Mouse (Mus musculus): ENCODE measurements around the gene Crtc3. TPM values are rescaled to one million over a fixed set of nuclear protein-coding genes. Genes with fewer than 3 reads are reported as not detected.
A peak's percentile ranks its signal among the peaks of the same experiment; 100 is the strongest.

Crtc3 gene
- polyA plus RNA-seq, 1 experiment from 2014 or later = 18.6 TPM

DNA sequence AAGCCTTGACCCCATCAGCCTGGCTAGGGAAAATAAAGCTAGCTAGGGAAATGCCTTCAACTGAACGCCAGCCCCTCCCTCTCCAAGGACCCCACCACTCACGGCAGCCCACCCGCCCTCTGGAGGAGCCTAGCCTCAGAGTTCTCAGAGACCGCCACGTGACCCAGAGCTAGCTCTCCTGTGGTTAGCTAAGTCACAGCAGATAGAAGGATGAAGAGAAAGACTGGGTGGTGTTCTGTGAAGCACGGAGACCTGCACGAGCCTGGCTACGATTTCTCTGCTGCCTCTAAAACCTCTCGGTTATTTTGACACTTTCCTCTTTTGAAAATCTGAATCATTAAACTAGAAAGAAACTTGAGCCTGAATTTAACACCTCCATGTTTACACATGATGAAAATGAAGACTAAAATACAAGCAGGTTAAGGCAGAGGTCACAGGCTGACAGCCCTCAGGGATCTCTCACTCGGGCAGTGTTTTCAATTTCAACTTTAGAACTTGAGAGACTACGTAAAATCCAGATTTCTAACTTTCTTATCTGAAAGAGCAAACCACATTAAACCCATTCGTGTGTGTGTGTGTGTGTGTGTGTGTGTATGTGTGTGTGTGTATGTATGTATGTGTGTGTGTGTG lies 8.3 kb downstream of the Crtc3 start:
- H3K4me3 ChIP-seq = no peak overlapping the region
- H3K9me3 ChIP-seq = no peaks in the 10 kb centered on the region
- 27% methylated on average over 12 of the region's 12 CpGs for WGBS
- peaks cover 14% of the 10 kb centered on the region for H3K4me1 ChIP-seq (replicated peaks)
- peak overlapping the region; percentile 10; the same call in 1 of the 2 replicates for H3K27ac ChIP-seq (replicated peaks)
- no peak overlapping the region for H3K4me2 ChIP-seq
- no peak overlapping the region for H3K9ac ChIP-seq
- H3K27me3 ChIP-seq = no peaks in the 10 kb centered on the region
- no peak for ATAC-seq (ENCODE audit: low read depth)
- H3K36me3 ChIP-seq = no peaks in the 10 kb centered on the region

DNA sequence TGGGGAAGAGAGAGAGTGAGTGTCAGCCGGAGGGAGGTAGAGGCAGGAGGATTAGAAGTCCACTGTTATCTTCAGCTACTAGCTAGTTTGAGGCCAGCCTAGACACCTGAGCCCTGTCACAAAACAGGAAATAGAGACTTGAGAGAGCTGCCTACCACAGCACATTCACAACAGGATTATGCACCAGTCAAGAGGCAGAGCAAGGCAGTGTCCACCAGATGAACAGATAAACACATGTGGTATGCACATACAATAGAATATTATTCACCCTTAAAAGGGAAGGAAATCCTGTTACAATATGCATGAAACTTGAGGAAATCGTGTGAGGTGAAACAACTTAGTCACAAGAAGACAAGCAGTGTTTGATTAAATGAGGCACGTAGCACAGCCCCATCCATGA lies 16.4 kb downstream of the Crtc3 start:
- no peaks in the 10 kb centered on the region for H3K36me3 ChIP-seq
- H3K4me3 ChIP-seq = no peak overlapping the region
- H3K9me3 ChIP-seq = no peaks in the 10 kb centered on the region
- no peak for ATAC-seq (ENCODE audit: low read depth)
- H3K9ac ChIP-seq = no peak overlapping the region
- peaks cover 5% of the 10 kb centered on the region; the same call in 1 of the 2 replicates for H3K4me1 ChIP-seq (replicated peaks)
- H3K4me2 ChIP-seq = no peak overlapping the region
- H3K27me3 ChIP-seq = no peaks in the 10 kb centered on the region
- H3K27ac ChIP-seq (replicated peaks) = no peak overlapping the region
- WGBS = 81% methylated on average over 3 of the region's 3 CpGs

DNA sequence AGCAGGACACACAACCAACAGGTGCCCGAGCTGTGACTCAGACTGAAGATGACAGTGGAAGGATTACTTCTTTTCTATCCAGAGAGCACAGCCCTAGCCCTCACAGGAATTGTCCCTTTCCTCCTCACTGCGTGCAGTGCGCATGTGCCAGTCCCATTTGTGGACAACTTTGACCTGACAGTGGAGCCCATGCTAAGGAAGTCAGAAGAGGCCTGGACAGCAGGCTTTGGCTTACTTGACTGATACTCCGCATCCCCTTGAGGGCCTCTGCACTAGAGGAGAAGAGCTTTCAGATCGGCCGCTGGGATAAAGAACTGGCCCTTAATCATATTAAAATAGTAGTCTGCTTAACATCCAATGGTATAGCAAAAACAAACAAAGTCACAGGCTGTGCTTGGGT lies 17.8 kb downstream of the Crtc3 start:
- H3K27me3 ChIP-seq = no peaks in the 10 kb centered on the region
- H3K4me2 ChIP-seq = no peak overlapping the region
- H3K9me3 ChIP-seq = no peaks in the 10 kb centered on the region
- no peaks in the 10 kb centered on the region for H3K36me3 ChIP-seq
- peaks cover 8% of the 10 kb centered on the region; the same call in 1 of the 2 replicates for H3K4me1 ChIP-seq (replicated peaks)
- no peak overlapping the region for H3K9ac ChIP-seq
- H3K4me3 ChIP-seq = no peak overlapping the region
- no peak for ATAC-seq (ENCODE audit: low read depth)
- whole genome bisulfite sequencing = 94% methylated on average over 6 of the region's 6 CpGs
- H3K27ac ChIP-seq (replicated peaks) = no peak overlapping the region

DNA sequence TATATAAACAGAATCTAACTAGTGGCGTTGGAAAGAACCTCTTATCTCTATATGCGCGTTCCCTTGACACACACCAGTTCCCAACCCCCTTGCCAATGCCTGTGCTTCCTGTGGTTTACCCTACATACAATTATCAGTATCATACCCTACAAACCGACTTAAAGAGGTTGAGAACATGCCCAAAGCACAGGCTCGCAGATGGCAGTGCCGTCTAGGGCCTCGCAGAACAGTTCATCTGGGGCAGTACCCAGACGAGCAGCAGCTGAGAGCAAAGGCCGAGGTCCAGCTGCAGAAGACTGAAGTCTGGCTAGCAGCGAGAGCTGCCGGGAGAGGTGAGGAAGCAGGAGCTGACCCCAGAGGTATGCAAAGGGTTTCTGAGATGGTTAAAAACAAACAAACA lies 21.5 kb downstream of the Crtc3 start:
- no peak overlapping the region for H3K4me3 ChIP-seq
- 80% methylated on average over 11 of the region's 11 CpGs for WGBS
- ATAC-seq (ENCODE audit: low read depth) = no peak
- no peak overlapping the region for H3K9ac ChIP-seq
- H3K9me3 ChIP-seq = no peaks in the 10 kb centered on the region
- no peaks in the 10 kb centered on the region for H3K27me3 ChIP-seq
- H3K36me3 ChIP-seq = 0 out of 2 replicates have a peak, but pooled peaks cover 3% of the 10 kb centered on the region
- H3K27ac ChIP-seq (replicated peaks) = no peak overlapping the region
- H3K4me1 ChIP-seq (replicated peaks) = peaks cover 13% of the 10 kb centered on the region; the same call in 1 of the 2 replicates
- no peak overlapping the region for H3K4me2 ChIP-seq

DNA sequence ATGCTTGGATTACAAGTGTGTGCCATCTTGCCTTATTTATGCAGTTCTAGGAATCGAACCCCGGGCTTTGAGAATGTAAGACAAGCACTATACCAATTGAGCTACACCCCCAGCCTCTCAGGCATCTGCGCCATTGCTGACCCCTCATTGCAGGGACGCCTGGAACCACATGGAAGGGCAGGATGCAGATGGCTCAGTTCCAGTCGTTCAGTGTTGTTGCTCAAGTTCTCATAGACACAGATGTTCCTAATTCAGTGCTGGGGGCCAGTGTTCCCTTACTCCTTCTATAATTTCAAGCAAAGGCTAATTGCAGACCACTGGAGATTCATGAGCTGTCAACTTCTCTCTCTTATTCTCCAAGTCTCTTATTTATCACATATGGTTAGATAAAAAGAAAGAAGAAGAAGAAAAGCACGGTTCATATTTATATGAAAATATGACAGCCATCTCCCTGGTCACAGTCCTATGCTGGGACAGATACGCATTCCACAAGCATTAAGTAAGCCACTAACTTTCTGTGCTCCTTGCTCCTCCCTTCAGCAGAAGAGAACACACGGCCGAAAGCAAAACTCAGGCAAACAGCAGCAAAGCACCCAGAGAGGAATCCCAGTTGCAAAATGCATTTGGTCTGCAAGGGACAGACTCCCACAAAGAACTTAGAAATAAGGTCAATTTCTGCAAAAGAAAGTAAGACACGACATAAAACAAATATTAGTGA lies 22.3 kb downstream of the Crtc3 start:
- Histone ChIP-seq H3K36me3 (0 out of 2 replicates have a peak, but pooled peaks cover 3% of the 10 kb centered on the region), H3K27me3 (no peaks in the 10 kb centered on the region), H3K9ac (no peak overlapping the region), H3K4me1 (replicated peaks) (peaks cover 15% of the 10 kb centered on the region; the same call in 1 of the 2 replicates), H3K4me3 (no peak overlapping the region), H3K9me3 (no peaks in the 10 kb centered on the region), H3K4me2 (no peak overlapping the region), H3K27ac (replicated peaks) (0 out of 2 replicates have a peak overlapping the region, but pooled peaks have one; percentile 43)
- 71% methylated on average over 10 of the region's 10 CpGs for whole genome bisulfite sequencing
- ATAC-seq (ENCODE audit: low read depth) = no peak

DNA sequence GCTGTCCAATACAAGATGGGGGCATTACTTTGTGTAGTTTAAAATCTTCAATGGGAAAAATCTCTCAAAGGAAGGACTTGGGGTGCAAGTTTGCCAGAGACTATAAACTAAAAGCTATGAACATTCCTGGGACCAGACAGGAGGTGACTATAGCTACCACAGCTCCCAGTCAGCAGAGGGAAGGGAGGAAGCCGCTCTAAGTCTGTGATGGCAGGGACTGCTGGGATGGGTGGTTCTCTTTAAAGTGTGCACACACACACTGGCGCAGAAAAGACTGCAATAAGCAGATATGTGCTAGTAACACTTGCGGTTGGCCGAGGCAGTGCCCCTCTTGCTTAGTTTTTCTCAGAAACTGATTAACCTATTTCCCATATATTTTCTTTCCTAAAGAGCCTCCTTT lies 27.6 kb downstream of the Crtc3 start:
- H3K9me3 ChIP-seq = no peaks in the 10 kb centered on the region
- no peaks in the 10 kb centered on the region for H3K27me3 ChIP-seq
- H3K4me2 ChIP-seq = no peak overlapping the region
- peak; percentile 67 for ATAC-seq (ENCODE audit: low read depth)
- H3K4me3 ChIP-seq = no peak overlapping the region
- H3K27ac ChIP-seq (replicated peaks) = peak overlapping the region; percentile 46
- peaks cover 38% of the 10 kb centered on the region for H3K4me1 ChIP-seq (replicated peaks)
- 0 out of 2 replicates have a peak, but pooled peaks cover 3% of the 10 kb centered on the region for H3K36me3 ChIP-seq
- WGBS = 82% methylated on average over 4 of the region's 4 CpGs
- H3K9ac ChIP-seq = no peak overlapping the region

DNA sequence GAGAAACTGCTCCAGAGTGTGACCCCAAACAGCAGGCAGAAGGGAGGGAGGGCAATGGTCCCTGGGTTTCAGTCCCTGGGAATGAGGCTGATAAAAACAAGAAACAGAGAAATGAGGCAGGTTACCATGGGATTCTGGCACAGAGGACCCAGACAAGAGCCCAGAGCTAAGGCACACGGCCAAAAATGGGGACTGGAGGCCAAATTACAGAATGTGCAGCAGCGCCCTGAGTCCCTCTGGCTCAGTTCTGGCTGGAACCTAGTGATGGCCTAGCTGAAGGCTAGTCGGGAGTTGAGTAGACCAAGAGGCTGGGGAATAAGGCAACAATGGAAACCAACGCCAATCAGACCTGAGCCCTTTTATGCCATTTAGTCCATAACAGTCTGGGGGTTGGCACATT lies 28.1 kb downstream of the Crtc3 start:
- Histone ChIP-seq H3K36me3 (0 out of 2 replicates have a peak, but pooled peaks cover 2% of the 10 kb centered on the region), H3K9me3 (no peaks in the 10 kb centered on the region), H3K27ac (replicated peaks) (peak overlapping the region; percentile 46), H3K9ac (no peak overlapping the region), H3K4me1 (replicated peaks) (peaks cover 38% of the 10 kb centered on the region), H3K4me3 (no peak overlapping the region), H3K27me3 (no peaks in the 10 kb centered on the region), H3K4me2 (no peak overlapping the region)
- ATAC-seq (ENCODE audit: low read depth) = peak; percentile 75
- WGBS = 68% methylated on average over 4 of the region's 4 CpGs

DNA sequence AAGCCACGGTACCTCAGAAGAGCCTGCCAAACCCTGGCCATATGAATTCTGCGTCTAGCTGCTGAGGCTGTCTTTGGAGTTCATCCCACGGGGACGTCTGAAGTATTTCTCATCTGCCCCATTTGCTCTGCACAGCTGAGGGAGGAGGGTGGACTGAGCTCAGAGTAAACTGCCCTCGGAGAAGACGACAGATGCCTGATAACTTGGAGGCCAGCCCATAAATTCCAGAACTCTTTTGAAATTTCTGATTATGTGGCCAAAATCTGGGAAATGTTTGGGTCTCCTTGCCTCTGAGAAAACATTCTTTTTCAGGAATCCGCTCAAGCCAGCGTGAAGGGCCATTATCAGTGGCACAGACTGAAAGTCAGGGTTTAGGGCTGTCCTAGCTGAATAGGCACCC lies 30.8 kb downstream of the Crtc3 start:
- Histone ChIP-seq H3K36me3 (no peaks in the 10 kb centered on the region), H3K27ac (replicated peaks) (peak overlapping the region; percentile 57), H3K4me1 (replicated peaks) (peaks cover 63% of the 10 kb centered on the region), H3K4me3 (no peak overlapping the region), H3K9me3 (no peaks in the 10 kb centered on the region), H3K4me2 (no peak overlapping the region), H3K9ac (no peak overlapping the region), H3K27me3 (no peaks in the 10 kb centered on the region)
- ATAC-seq (ENCODE audit: low read depth) = no peak
- WGBS = 49% methylated on average over 8 of the region's 8 CpGs

DNA sequence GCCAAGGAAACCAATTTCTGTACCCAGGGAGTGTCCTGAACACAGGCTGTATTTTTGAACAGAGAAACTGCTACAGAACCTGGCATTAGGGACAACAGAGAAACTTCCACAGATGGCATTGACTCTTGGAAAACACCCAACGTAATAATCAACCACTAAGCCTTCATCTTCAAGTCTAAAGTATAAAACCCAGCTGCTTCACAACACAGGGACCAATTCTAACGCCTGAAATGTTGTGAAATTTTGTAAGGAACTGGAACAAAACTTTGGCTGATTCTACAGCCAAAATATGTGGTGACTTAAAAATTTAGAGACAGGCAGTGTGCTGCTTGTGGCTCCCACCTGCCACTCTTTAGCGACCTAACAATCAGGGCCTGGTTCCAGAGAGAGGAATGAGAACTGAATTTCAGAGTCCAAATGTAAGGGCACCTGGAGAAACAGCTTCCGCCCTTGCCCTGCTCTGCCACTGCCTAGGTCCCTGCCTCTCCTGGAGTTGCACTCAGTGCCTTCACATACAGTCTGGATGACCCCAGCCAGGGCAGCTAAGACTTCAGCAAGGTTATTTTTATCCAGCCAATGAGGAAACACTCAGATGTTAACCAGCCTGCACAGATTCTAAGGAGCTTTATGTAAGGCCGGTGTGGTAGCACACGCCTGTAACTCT lies 33.2 kb downstream of the Crtc3 start:
- H3K4me1 ChIP-seq (replicated peaks) = peaks cover 64% of the 10 kb centered on the region
- no peak for ATAC-seq (ENCODE audit: low read depth)
- WGBS = 75% methylated on average over 6 of the region's 6 CpGs

DNA sequence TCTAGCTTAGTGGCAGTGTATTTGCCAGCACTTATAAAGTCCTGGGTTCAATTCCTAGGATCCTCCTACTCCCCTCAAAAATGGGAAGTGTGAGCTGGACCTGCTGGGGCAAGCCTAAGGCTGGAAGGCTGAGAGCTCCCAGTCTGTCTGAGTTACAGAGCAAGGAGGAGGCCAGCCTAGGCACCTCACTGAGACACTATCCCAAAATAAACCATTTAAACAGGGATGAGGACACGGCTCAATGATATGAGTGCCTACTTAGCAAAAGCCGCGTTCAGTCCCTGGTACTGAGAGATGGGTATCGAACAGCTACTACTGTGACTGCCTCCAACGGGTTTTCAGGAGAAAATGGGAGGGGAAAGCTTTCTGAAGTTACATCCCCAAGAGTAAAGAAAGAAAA lies 33.8 kb downstream of the Crtc3 start:
- Histone ChIP-seq H3K27ac (replicated peaks) (peak overlapping the region; percentile 61; the same call in 1 of the 2 replicates), H3K4me1 (replicated peaks) (peaks cover 59% of the 10 kb centered on the region), H3K9me3 (no peaks in the 10 kb centered on the region), H3K9ac (no peak overlapping the region), H3K36me3 (no peaks in the 10 kb centered on the region), H3K4me2 (no peak overlapping the region), H3K4me3 (no peak overlapping the region), H3K27me3 (no peaks in the 10 kb centered on the region)
- no peak for ATAC-seq (ENCODE audit: low read depth)
- WGBS = 55% methylated on average over 5 of the region's 5 CpGs

More for the DNA sequence above, 33.2 kb downstream of the Crtc3 start:
- no peak overlapping the region for H3K4me2 ChIP-seq
- no peak overlapping the region for H3K9ac ChIP-seq
- no peak overlapping the region for H3K4me3 ChIP-seq
- H3K27ac ChIP-seq (replicated peaks) = peak overlapping the region; percentile 61
- H3K36me3 ChIP-seq = no peaks in the 10 kb centered on the region
- H3K27me3 ChIP-seq = no peaks in the 10 kb centered on the region
- H3K9me3 ChIP-seq = no peaks in the 10 kb centered on the region

DNA sequence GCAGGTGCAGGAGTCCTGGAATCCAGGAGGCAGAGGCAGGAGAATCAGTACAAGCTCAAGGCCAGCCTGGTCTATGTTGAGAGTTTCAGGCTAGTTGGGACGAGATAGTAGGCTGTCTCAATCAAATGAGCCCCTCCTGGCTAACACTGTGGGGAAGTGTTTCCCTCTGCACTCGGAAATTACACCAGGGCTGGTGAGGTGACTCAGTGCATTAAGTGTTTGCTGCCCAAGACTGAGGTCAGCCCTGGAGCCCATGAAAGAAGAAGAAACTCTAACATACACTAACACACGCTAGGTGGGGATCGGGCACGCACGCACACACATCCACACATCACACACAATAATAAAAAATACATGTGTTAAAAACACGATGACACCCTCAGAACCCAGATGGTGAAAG lies 34.3 kb downstream of the Crtc3 start:
- no peak for ATAC-seq (ENCODE audit: low read depth)
- H3K9me3 ChIP-seq = no peaks in the 10 kb centered on the region
- H3K27me3 ChIP-seq = no peaks in the 10 kb centered on the region
- H3K4me2 ChIP-seq = no peak overlapping the region
- no peak overlapping the region for H3K27ac ChIP-seq (replicated peaks)
- H3K4me3 ChIP-seq = no peak overlapping the region
- WGBS = 92% methylated on average over 7 of the region's 7 CpGs
- no peaks in the 10 kb centered on the region for H3K36me3 ChIP-seq
- H3K9ac ChIP-seq = no peak overlapping the region
- H3K4me1 ChIP-seq (replicated peaks) = peaks cover 56% of the 10 kb centered on the region

DNA sequence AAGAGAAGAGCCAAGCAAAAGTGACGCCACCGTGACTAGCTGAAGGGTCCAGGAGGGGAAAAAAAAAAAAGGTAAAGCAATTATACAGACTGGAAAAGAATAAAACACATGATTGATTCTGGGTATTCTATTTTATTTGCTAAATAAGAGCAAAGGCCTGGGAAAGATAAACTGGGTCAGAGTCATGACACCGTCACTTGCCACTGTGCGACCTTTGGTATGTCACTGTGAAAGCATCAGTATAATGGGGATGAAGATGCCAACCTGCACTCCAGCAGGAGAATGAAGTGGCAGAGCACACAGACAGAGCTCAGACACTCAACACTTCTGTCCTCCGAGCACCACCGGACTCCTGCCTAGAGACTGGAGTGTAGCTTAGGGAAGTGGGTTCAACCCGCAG lies 34.7 kb downstream of the Crtc3 start:
- Histone ChIP-seq H3K27ac (replicated peaks) (peak overlapping the region; percentile 75; the same call in 1 of the 2 replicates), H3K4me1 (replicated peaks) (peaks cover 56% of the 10 kb centered on the region)

More for the DNA sequence above, 34.7 kb downstream of the Crtc3 start:
- Histone ChIP-seq H3K9me3 (no peaks in the 10 kb centered on the region), H3K9ac (no peak overlapping the region), H3K36me3 (no peaks in the 10 kb centered on the region), H3K4me3 (no peak overlapping the region), H3K27me3 (no peaks in the 10 kb centered on the region), H3K4me2 (no peak overlapping the region)
- ATAC-seq (ENCODE audit: low read depth) = no peak
- WGBS = 86% methylated on average over 7 of the region's 7 CpGs

Data from neural tube, embryonic 13.5 days (tissue).